Mouse (Mus musculus): ENCODE results near the gene Obsl1.

DNA sequence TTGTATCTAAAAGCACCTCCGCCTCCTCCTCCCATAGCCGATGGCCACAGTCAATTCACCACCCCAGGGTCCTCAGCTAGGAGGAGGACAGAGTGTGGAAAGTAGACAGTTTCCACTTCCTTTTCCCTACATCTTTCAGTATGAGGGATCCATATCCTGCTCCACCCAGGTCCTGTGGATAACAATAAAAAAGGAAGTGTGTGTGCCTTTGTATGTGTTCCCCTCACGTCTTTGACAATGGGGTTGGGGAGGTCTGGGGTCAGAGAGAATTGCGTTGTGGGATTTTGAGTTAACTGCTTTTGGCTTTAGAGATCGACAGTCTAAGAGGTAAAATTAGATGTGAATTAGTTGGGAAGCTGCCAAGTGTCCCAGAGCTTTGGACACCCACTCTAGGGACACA lies 3.9 kb upstream of the Obsl1 start:
- TF ChIP-seq CTCF (IDR thresholded peaks at IDR 0.05) = no peak
- peak; percentile 84 for TF ChIP-seq EP300 (IDR thresholded peaks at IDR 0.05)

Measured in lung, postnatal 0 days (tissue).